Mouse (Mus musculus) adrenal gland, postnatal 14 days (tissue): Measurements from ENCODE around the gene Parp14. TPM values are rescaled to one million over a fixed set of nuclear protein-coding genes. Genes with fewer than 3 reads are reported as not detected.

ENCODE experiments used
- DNase-seq: peaks from one replicate; pipeline ENCODE4 v3.0.0; 2021; ENCODE audit warnings: mixed read lengths
- total RNA-seq: library from RNA; stranded (reverse); gene quantifications from 2 replicates; pipeline ENCODE4 v1.2.3, GENCODE M21; 2021

The Parp14 gene
- total RNA-seq, 1 experiment from 2014 or later: 10.0 TPM

DNA sequence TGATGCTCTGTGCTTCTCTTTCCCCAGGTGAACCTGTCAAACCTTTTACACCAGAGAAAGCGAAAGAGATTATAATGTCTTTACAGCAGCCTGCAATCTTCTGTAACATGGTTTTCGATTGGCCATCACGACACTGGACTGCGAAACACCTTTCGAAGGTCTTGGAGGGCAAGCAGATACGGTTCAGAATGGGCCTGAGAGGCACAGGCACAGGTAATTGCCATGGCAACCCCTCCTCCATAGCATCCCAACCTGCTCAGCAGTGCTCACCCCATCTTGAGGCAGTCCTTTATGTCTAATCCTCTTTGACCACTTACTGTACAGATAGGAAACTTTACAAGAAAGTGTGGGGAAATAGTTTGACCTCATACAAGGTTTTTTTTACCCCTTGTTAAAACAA lies 84.2 kb downstream of the Parp14 start:
- DNase-seq: no peak

DNA sequence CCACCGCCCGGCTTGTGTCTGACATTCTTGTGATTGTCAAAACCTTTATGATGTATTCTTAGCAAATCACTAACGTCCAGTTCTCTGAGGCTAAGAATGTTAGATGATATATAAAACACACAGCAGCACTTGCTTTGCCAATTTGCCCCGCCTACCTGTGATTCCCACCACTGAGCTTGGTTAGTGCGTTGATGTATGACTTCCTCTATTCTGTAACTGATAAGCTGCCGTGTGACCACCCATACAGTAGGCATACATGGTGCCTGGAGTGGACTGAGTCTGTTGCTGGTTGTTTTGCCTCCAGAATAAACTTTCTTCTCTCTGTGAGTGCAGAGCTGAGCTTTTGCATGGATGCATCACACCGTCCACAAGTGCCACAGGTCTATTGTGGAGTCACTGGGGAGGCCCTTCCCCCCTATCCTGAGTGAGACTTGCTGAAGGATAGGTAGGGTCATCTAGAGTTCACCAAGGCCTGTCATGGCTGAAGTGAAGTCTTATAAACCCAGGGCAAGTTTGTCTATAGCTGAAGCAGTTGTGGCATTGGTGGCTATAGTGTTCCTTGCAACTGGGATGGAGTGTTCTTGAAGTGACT lies 87.1 kb downstream of the Parp14 start:
- no peak for DNase-seq

- no peak for DNase-seq
Observed at GRCm38 (mm10) chr16:35783207-35783573, 88.2 kb downstream of the Parp14 start.

Other genes with a start within 250 kb of the Parp14 start
- 28.3 and 32.9 TPM in 2 replicates for gene Dirc2, start 102.2 kb downstream of the Parp14 start, total RNA-seq
- gene Hspbap1, start 101.2 kb downstream of the Parp14 start, total RNA-seq: 5.3 and 6.0 TPM in 2 replicates
- gene Parp9, start 66.9 kb upstream of the Parp14 start, total RNA-seq: 13.8 and 16.1 TPM in 2 replicates
- 9.4 and 11.7 TPM in 2 replicates for gene Dtx3l, start 67.6 kb upstream of the Parp14 start, total RNA-seq
- 62.9 and 69.5 TPM in 2 replicates for gene Kpna1, start 107.2 kb upstream of the Parp14 start, total RNA-seq
- 3.6 and 5.1 TPM in 2 replicates for gene Wdr5b, start 169.6 kb upstream of the Parp14 start, total RNA-seq
- 206 and 210 TPM in 2 replicates for gene Fam162a, start 200.1 kb upstream of the Parp14 start, total RNA-seq
- 50.9 and 54.6 TPM in 2 replicates for gene Ccdc58, start 200.1 kb upstream of the Parp14 start, total RNA-seq